Mouse (Mus musculus) neural tube, embryonic 12.5 days (tissue): ENCODE data around the gene Hadh. TPM values are rescaled to one million over a fixed set of nuclear protein-coding genes. Genes with fewer than 3 reads are reported as not detected.

ENCODE experiments used
- ATAC-seq: fragments of 200-750 bp; cut with Nextera tagmentation; 2 replicates; pipeline ENCODE4 v1.8.0; 2017; ENCODE audit warnings: low read depth, mild to moderate bottlenecking, moderate TSS enrichment, moderate library complexity; ENCODE audit not compliant: low FRiP score
- H3K27ac ChIP-seq: fragments of 300-500 bp; sonication (generic); 2 replicates; pipeline ENCODE4 v1.5.1; 2016
- H3K27me3 ChIP-seq: fragments of 300-500 bp; sonication (generic); replicated peaks from 2 replicates; pipeline ENCODE4 v1.6.1; 2016; ENCODE audit warnings: mild to moderate bottlenecking
- H3K36me3 ChIP-seq: fragments of 300-500 bp; sonication (generic); 2 replicates; pipeline ENCODE4 v1.6.1; 2016; ENCODE audit warnings: mild to moderate bottlenecking
- H3K4me1 ChIP-seq: fragments of 300-500 bp; sonication (generic); 2 replicates; pipeline ENCODE4 v1.6.1; 2016
- H3K4me2 ChIP-seq: fragments of 300-500 bp; sonication (generic); replicated peaks from 2 replicates; pipeline ENCODE4 v1.6.1; 2016; ENCODE audit warnings: mild to moderate bottlenecking
- H3K4me3 ChIP-seq: fragments of 300-500 bp; sonication (generic); 2 replicates; pipeline ENCODE4 v1.5.1; 2016
- H3K9ac ChIP-seq: fragments of 300-500 bp; sonication (generic); 2 replicates; pipeline ENCODE4 v1.6.1; 2016; ENCODE audit warnings: mild to moderate bottlenecking
- H3K9me3 ChIP-seq: fragments of 300-500 bp; sonication (generic); 2 replicates; pipeline ENCODE4 v1.6.1; 2016; ENCODE audit warnings: mild to moderate bottlenecking
- WGBS: fragments of 180-500 bp; shearing (Covaris S2); methylation state at CpG from one replicate; pipeline ENCODE4 v1.1.7; 2016; 5-methylcytosine and 5-hydroxymethylcytosine counted together
- polyA plus RNA-seq: library from polyadenylated mRNA; unstranded; fragments of >200 nt; fragmentation: Nextera tagmentation; extraction: Ambion mirVana; gene quantifications from 2 replicates; pipeline ENCODE4 v1.2.1, GENCODE M21; 2016

Hadh gene
- polyA plus RNA-seq, 1 experiment from 2014 or later = 48.2 TPM

DNA sequence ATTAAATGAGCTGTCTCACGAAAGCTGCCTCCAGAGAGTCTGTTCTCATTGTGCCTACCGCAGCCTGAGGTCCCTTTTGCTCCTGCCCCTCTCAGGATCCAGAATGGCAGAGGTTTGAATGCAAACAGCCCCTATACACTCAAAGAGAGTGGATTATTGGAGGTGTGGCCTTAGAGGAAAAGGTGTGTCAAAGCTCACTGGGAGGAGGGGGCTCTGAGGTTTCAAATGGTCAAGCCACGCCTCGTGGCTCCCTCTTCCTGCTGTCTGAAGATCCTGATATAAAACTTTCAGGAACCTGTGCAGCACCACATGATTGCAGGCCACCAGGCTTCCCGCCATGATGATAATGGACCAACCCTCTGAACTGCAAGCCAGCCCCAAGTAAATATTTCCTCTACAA is 24.1 kb downstream of the Hadh start:
- Histone ChIP-seq H3K27ac (no peak overlapping the region), H3K9ac (no peak overlapping the region), H3K4me2 (no peak overlapping the region), H3K27me3 (no peaks in the 10 kb centered on the region), H3K4me3 (no peak overlapping the region), H3K4me1 (no peaks in the 10 kb centered on the region), H3K36me3 (peaks cover 12% of the 10 kb centered on the region; the same call in 1 of the 2 replicates), H3K9me3 (no peaks in the 10 kb centered on the region)
- no peak for ATAC-seq
- WGBS = 82% methylated on average over 5 of the region's 5 CpGs

GRCm38 (mm10) chr3:131247447-131247846 is 24.5 kb downstream of the Hadh start:
- no peak overlapping the region for H3K9ac ChIP-seq
- H3K27me3 ChIP-seq = no peaks in the 10 kb centered on the region
- H3K4me1 ChIP-seq = no peaks in the 10 kb centered on the region
- H3K27ac ChIP-seq = no peak overlapping the region
- no peaks in the 10 kb centered on the region for H3K9me3 ChIP-seq
- no peak overlapping the region for H3K4me3 ChIP-seq
- peaks cover 12% of the 10 kb centered on the region; the same call in 1 of the 2 replicates for H3K36me3 ChIP-seq
- 75% methylated on average over 6 of the region's 6 CpGs for WGBS
- ATAC-seq = no peak
- no peak overlapping the region for H3K4me2 ChIP-seq

GRCm38 (mm10) chr3:131246579-131247046 is 25.3 kb downstream of the Hadh start:
- Histone ChIP-seq H3K4me1 (no peaks in the 10 kb centered on the region), H3K9me3 (no peaks in the 10 kb centered on the region), H3K4me2 (no peak overlapping the region), H3K9ac (no peak overlapping the region), H3K36me3 (peaks cover 12% of the 10 kb centered on the region; the same call in 1 of the 2 replicates), H3K27ac (no peak overlapping the region), H3K27me3 (no peaks in the 10 kb centered on the region), H3K4me3 (no peak overlapping the region)
- WGBS = 93% methylated on average over 8 of the region's 8 CpGs
- no peak for ATAC-seq

GRCm38 (mm10) chr3:131245766-131246578 is 25.9 kb downstream of the Hadh start:
- Histone ChIP-seq H3K4me2 (no peak overlapping the region), H3K27me3 (no peaks in the 10 kb centered on the region), H3K9me3 (no peaks in the 10 kb centered on the region), H3K36me3 (peaks cover 12% of the 10 kb centered on the region; the same call in 1 of the 2 replicates), H3K4me1 (no peaks in the 10 kb centered on the region), H3K27ac (no peak overlapping the region), H3K4me3 (no peak overlapping the region), H3K9ac (no peak overlapping the region)
- ATAC-seq = peak; percentile 80
- 60% methylated on average over 11 of the region's 11 CpGs for WGBS

GRCm38 (mm10) chr3:131237785-131238633 is 33.9 kb downstream of the Hadh start:
- ATAC-seq = peak; percentile 84
- Histone ChIP-seq H3K9ac (no peak overlapping the region), H3K4me2 (0 out of 2 replicates have a peak overlapping the region, but pooled peaks have one; percentile 22)

DNA sequence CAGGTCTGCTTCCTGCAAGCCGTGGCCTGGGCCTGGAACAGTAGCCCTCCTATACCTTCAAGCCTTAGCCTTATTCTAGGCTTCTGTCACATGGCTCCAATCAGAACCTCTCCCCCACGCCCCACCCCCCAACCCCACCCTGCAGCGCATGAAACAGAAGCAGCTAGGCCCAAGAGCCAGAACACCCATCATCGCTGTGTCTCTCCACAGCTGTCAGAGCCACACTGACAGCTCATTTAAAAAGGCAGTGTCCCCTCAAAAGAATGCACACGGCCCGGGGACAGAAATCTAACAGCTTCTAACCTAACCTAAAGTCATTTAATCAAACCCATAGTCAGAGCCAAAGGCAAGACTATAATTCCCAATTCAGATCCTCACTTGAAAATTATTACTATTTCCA is 34.8 kb downstream of the Hadh start:
- Histone ChIP-seq H3K27me3 (no peaks in the 10 kb centered on the region), H3K27ac (no peak overlapping the region), H3K4me3 (no peak overlapping the region), H3K9me3 (no peaks in the 10 kb centered on the region), H3K36me3 (no peaks in the 10 kb centered on the region), H3K4me1 (no peaks in the 10 kb centered on the region), H3K4me2 (no peak overlapping the region), H3K9ac (no peak overlapping the region)
- 81% methylated on average over 6 of the region's 6 CpGs for WGBS
- no peak for ATAC-seq

More at GRCm38 (mm10) chr3:131237785-131238633, 33.9 kb downstream of the Hadh start:
- Histone ChIP-seq H3K36me3 (no peaks in the 10 kb centered on the region), H3K27me3 (no peaks in the 10 kb centered on the region), H3K4me3 (no peak overlapping the region), H3K27ac (no peak overlapping the region), H3K9me3 (no peaks in the 10 kb centered on the region), H3K4me1 (no peaks in the 10 kb centered on the region)
- 64% methylated on average over 19 of the region's 19 CpGs for WGBS

DNA sequence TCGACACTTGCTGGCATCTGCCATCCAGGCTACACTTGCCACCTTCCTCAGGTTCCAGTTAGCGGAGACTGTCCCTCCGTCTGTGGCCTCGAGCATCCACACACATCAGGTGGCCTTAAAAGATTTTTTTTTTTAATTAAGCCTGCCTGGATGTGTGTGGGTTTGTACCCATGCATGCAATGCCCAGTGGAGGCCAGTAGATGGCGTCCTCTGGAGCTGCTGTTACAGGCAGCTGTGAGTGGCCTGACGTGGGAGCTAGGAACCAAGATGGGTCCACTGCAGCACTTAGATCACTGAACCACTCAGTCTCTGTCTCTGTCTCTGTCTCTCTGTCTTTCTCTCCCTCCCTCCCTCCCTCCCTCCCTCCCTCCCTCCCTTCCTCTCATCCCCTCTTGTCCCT is 43.8 kb downstream of the Hadh start:
- H3K4me1 ChIP-seq = no peaks in the 10 kb centered on the region
- H3K36me3 ChIP-seq = no peaks in the 10 kb centered on the region

GRCm38 (mm10) chr3:131218636-131219390 is 53.1 kb downstream of the Hadh start:
- Histone ChIP-seq H3K27ac (no peak overlapping the region), H3K36me3 (no peaks in the 10 kb centered on the region), H3K9ac (no peak overlapping the region), H3K27me3 (no peaks in the 10 kb centered on the region), H3K4me3 (no peak overlapping the region), H3K9me3 (no peaks in the 10 kb centered on the region), H3K4me2 (no peak overlapping the region), H3K4me1 (no peaks in the 10 kb centered on the region)
- ATAC-seq = no peak
- WGBS = 88% methylated on average over 14 of the region's 14 CpGs

More for the DNA sequence above, 43.8 kb downstream of the Hadh start:
- H3K4me2 ChIP-seq = no peak overlapping the region
- no peaks in the 10 kb centered on the region for H3K27me3 ChIP-seq
- no peak overlapping the region for H3K9ac ChIP-seq
- no peaks in the 10 kb centered on the region for H3K9me3 ChIP-seq
- ATAC-seq = no peak
- 76% methylated on average over 6 of the region's 6 CpGs for WGBS
- H3K27ac ChIP-seq = no peak overlapping the region
- no peak overlapping the region for H3K4me3 ChIP-seq

GRCm38 (mm10) chr3:131214841-131215240 is 57.1 kb downstream of the Hadh start:
- Histone ChIP-seq H3K27ac (no peak overlapping the region), H3K4me3 (no peak overlapping the region), H3K9me3 (no peaks in the 10 kb centered on the region), H3K9ac (no peak overlapping the region), H3K36me3 (no peaks in the 10 kb centered on the region), H3K4me1 (no peaks in the 10 kb centered on the region), H3K27me3 (no peaks in the 10 kb centered on the region), H3K4me2 (no peak overlapping the region)
- ATAC-seq = no peak
- WGBS = 67% methylated on average over 9 of the region's 9 CpGs

GRCm38 (mm10) chr3:131214060-131214658 is 57.7 kb downstream of the Hadh start:
- Histone ChIP-seq H3K36me3 (no peaks in the 10 kb centered on the region), H3K9ac (no peak overlapping the region), H3K4me2 (no peak overlapping the region), H3K9me3 (no peaks in the 10 kb centered on the region), H3K4me3 (no peak overlapping the region), H3K27me3 (no peaks in the 10 kb centered on the region), H3K4me1 (no peaks in the 10 kb centered on the region), H3K27ac (no peak overlapping the region)
- 89% methylated on average over 9 of the region's 9 CpGs for WGBS
- no peak for ATAC-seq

GRCm38 (mm10) chr3:131212200-131212599 is 59.7 kb downstream of the Hadh start:
- no peak overlapping the region for H3K9ac ChIP-seq

More at GRCm38 (mm10) chr3:131212200-131212599, 59.7 kb downstream of the Hadh start:
- Histone ChIP-seq H3K27me3 (no peaks in the 10 kb centered on the region), H3K4me2 (no peak overlapping the region), H3K9me3 (no peaks in the 10 kb centered on the region), H3K36me3 (no peaks in the 10 kb centered on the region), H3K4me1 (no peaks in the 10 kb centered on the region), H3K27ac (no peak overlapping the region), H3K4me3 (no peak overlapping the region)
- no peak for ATAC-seq
- 86% methylated on average over 7 of the region's 7 CpGs for WGBS
